Mouse (Mus musculus) induced T-regulatory cell, adult 2 months (primary cell): ENCODE measurements around the gene Akain1.

Experiments used
- DNase-seq: peaks from one replicate; pipeline ENCODE4 v3.0.0-alpha.2; 2012; ENCODE audit warnings: low read depth

Akain1 gene

DNA sequence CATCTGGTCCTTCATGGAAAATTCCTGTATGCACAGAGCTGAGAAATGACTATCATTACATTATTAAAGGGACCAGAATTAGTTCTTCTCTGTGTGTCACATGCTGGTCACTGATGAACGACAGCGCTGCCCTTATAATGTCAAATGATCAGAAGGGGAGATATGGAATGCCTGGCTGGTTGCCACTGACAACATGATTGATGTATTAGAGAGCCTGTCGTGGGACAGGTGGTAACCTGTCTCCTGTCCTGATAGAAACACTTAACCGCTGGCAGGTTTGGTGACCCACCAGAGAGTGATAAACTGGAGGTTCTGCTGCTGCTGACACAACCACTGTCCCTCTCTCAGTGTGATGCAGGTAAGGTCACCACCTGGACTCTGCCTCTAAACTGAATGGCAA lies 40.1 kb downstream of the Akain1 start:
- no peak for DNase-seq

- DNase-seq = no peak
Observed at GRCm38 (mm10) chr17:69487116-69487515, 48.0 kb downstream of the Akain1 start.

DNA sequence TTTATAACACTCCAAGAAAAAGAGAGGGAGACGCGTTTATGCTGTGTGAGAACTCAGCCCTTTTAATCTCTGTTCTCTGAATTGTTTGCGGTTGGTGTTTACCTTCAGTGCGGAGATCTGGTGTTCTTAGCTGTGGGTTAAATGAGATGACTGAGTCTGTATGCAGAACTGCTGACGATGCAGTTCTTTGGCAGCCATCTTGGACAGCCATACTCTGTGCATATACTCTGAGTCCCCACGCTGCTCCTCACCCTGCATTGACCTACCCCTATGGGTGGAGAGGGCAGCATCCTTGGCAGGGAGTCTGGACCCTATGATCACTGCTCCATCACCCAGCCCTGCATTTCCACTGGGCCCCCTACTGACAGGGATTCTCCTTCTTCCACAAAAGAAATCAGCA lies 48.8 kb downstream of the Akain1 start:
- no peak for DNase-seq

- DNase-seq = no peak
Observed at GRCm38 (mm10) chr17:69488826-69489225, 49.7 kb downstream of the Akain1 start.

GRCm38 (mm10) chr17:69492368-69492767 lies 53.2 kb downstream of the Akain1 start:
- DNase-seq = no peak

GRCm38 (mm10) chr17:69495531-69495930 lies 56.4 kb downstream of the Akain1 start:
- peak; percentile 28 for DNase-seq

DNA sequence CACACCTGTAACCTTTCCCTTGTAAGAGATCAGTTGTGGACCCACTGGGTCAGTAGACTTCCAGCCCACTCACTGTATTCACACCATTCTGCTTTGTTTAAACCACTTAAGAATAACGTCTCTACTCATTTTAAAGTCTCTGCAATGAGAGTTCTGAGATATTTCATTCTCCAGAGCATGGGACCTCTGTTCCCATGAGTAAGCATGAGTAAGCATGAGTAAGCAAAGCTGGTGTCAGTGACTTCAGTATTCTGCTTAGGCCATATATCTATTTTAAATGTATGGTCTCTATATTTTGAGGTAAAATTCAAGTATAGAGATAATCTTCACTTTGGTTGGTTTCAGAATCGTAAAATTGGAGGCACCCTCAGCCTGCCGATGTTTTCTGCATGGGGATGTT lies 57.0 kb downstream of the Akain1 start:
- DNase-seq = no peak

DNA sequence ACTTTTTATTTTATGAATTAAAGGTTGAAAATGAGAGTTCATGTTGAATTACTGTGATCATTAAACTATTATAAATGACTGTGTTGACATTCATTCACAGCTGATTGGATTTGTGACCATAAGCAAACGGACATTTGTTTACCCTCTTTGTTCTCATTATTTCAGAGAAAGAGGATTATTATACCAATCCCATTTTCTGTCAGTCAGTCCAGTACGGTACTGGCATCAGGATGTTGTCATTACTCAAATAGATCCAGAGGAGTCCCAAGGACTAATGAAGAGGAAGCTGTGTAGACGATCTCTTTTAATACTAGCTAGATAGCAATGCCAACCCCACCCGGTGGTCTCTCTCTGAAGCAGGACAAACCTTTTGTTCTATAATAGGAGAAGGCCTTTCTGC lies 58.2 kb downstream of the Akain1 start:
- DNase-seq = no peak

DNA sequence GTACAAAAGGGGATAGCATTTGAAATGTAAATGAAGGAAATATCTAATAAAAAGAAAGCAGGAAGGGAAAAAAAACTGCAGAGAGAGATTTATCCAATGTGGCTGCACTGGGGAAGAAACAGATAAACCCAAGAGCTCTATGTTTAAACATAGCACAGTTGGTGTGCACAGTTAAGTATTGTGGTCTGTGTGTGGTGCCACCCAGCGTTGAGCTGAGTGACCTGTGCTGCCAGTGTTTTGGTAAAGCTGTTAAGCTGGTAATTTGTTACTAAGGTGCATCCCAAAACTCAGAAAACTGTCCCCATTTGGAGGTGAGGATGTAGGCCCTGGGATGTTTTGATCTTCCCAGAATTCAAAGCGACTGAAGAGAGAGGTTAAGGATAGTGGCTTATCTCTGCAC lies 59.8 kb downstream of the Akain1 start:
- DNase-seq = no peak

- DNase-seq = no peak
Observed at GRCm38 (mm10) chr17:69499441-69499840, 60.3 kb downstream of the Akain1 start.

GRCm38 (mm10) chr17:69506070-69506469 lies 66.9 kb downstream of the Akain1 start:
- DNase-seq = peak; percentile 3

DNA sequence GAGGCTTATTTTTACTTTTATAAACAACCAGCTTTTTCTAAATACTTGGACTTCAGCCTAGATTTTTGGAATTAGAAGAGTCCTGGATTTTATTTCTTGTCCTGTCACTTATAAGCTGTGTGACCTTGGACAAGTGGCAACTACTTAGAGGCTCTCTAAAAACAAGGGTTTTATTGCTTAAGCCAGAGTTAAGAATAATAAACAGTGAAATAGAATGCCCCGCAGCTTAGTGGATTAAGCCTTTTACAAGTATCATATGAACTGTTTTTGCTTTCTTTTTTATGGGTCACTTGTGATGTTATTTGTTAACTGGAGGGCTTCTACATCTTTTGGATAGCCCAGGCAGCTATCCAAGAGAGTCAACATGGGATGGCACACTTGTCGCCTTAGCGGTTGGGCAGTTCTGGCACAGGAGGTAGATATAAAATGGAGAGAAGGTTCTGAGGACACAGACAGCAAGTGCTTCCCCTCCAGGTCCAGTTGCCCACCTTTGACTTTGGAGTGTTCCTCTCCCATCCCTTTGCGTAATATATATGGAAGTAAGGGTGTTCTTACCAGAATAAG lies 77.3 kb downstream of the Akain1 start:
- no peak for DNase-seq

GRCm38 (mm10) chr17:69531472-69531871 lies 92.3 kb downstream of the Akain1 start:
- no peak for DNase-seq
